Mouse (Mus musculus): ENCODE results near the gene Esrrb. TPM values are rescaled to one million over a fixed set of nuclear protein-coding genes. Genes with fewer than 3 reads are reported as not detected.

Gene Esrrb
- polyA plus RNA-seq, 1 experiment from 2014 or later: 0.67 TPM

DNA sequence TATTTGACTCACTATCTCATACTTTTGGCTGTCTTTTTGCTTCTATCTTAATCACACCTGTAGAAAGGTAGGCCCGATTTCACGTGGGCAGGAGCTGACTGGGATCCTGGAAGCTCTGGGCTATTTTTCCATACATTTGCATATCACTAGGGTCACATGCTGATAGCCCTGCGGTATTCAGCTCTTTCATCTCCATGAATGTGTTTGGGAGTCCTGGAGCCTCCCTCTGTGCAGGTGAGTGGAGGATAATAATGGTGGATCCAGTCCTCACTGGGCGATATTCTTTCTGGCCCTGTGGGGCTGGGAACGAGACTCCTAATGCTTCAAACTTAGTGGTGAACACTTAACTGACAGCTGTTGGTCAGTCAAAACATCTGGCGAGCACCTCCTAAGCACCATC is 110.0 kb downstream of the Esrrb start:
- no peaks in the 10 kb centered on the region for H3K36me3 ChIP-seq
- H3K27ac ChIP-seq: no peak overlapping the region
- H3K4me1 ChIP-seq: 0 out of 2 replicates have a peak, but pooled peaks cover 3% of the 10 kb centered on the region
- H3K4me3 ChIP-seq: no peak overlapping the region
- H3K9ac ChIP-seq: no peak overlapping the region
- H3K27me3 ChIP-seq: no peaks in the 10 kb centered on the region
- H3K4me2 ChIP-seq: no peak overlapping the region
- H3K9me3 ChIP-seq: no peaks in the 10 kb centered on the region
- 58% methylated on average over 6 of the region's 6 CpGs for WGBS
- ATAC-seq (ENCODE audit: insufficient number of reproducible peaks, low FRiP score, low TSS enrichment, low read depth): no peak

DNA sequence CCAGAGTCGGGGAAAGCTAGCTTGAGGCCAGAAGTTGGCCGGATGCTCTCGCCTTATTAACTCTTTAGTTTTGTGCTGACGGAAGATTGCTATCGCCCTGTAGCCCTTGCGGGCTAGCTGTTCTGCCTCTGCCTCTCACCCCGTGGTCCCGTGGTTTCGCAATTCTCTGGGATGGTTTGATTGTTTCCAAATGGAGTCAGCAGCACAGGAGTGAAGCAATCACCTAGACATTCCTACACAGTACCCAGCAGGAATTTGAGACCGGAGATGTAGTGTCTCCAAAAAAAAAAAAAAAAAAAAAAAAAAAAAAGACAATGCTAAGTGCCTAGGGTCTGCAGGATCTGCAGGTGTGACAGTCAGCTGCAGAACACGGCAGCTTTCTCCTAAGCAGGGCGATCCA is 112.7 kb downstream of the Esrrb start:
- 39% methylated on average over 12 of the region's 12 CpGs for WGBS
- no peak overlapping the region for H3K4me2 ChIP-seq
- H3K4me1 ChIP-seq: 0 out of 2 replicates have a peak, but pooled peaks cover 6% of the 10 kb centered on the region
- H3K27me3 ChIP-seq: no peaks in the 10 kb centered on the region
- H3K36me3 ChIP-seq: no peaks in the 10 kb centered on the region
- no peak overlapping the region for H3K4me3 ChIP-seq
- no peak overlapping the region for H3K27ac ChIP-seq
- H3K9me3 ChIP-seq: no peaks in the 10 kb centered on the region
- H3K9ac ChIP-seq: no peak overlapping the region
- ATAC-seq (ENCODE audit: insufficient number of reproducible peaks, low FRiP score, low TSS enrichment, low read depth): no peak

DNA sequence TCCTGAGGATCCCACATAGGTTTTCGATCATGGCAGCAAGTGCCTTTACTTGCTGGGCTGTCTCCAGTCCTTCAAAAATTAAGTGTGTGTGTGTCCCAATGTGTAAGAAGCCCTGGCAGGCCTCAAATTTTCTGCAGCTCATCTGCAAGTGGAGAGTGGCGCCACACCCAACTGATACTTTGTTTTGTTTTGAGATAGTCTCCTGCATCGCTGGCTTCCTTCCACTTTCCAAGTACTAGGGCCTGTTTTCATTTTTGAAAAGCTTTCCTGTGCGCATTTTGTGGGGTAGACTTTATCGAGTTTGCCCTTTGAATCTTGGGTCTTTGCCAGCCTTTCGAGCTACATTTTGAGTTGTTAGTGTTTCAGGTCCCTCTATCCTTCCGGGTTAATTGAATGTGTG is 115.1 kb downstream of the Esrrb start:
- no peaks in the 10 kb centered on the region for H3K9me3 ChIP-seq
- H3K4me1 ChIP-seq: 0 out of 2 replicates have a peak, but pooled peaks cover 6% of the 10 kb centered on the region
- 60% methylated on average over 7 of the region's 7 CpGs for WGBS
- H3K9ac ChIP-seq: no peak overlapping the region
- no peak for ATAC-seq (ENCODE audit: insufficient number of reproducible peaks, low FRiP score, low TSS enrichment, low read depth)
- no peak overlapping the region for H3K4me2 ChIP-seq
- H3K27me3 ChIP-seq: no peaks in the 10 kb centered on the region
- no peaks in the 10 kb centered on the region for H3K36me3 ChIP-seq
- H3K4me3 ChIP-seq: no peak overlapping the region
- no peak overlapping the region for H3K27ac ChIP-seq

DNA sequence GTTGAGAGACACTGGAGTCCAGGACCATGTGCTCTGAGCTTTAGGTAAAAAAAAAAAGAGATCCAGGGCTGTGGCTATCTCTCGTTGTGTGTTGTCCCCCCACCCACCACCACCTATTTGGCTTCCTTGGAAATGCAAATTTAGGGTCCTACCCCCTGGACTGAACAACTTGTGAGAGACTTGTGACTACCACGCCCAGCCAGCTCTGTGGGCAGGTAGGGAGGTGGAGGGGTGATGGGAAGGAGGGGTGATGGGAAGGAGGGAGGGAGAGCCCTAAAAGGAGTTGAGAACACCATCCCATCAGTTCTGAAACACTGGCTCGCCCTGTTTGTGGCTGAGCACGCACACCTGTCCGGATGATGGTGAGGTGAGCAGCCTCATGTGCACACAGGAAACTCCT is 118.0 kb downstream of the Esrrb start:
- no peak overlapping the region for H3K4me2 ChIP-seq
- H3K9me3 ChIP-seq: no peaks in the 10 kb centered on the region
- no peaks in the 10 kb centered on the region for H3K27me3 ChIP-seq

DNA sequence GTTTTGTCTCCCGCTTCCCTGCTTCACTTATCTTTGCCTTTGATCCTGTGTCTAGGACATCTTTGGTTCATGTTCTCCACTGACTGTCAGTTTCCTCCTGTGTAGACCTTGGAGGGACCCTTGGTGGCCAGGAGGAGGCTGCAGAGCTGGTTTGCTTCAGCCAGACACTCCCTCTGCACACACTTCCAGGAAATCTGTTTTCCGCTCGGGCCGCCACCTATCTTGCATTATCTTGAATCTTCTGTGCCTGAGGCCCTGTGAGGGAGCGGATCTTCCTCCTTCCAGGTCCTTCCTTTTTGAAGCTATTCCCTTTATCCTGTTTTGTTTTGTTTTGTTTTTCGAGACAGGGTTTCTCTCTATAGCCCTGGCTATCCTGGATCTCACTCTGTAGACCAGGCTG is 121.1 kb downstream of the Esrrb start:
- no peak for ATAC-seq (ENCODE audit: insufficient number of reproducible peaks, low FRiP score, low TSS enrichment, low read depth)
- WGBS: 77% methylated on average over 6 of the region's 6 CpGs
- peaks cover 8% of the 10 kb centered on the region; the same call in 1 of the 2 replicates for H3K4me1 ChIP-seq

More for the DNA sequence above, 118.0 kb downstream of the Esrrb start:
- Histone ChIP-seq H3K4me1 (peaks cover 11% of the 10 kb centered on the region; the same call in 1 of the 2 replicates), H3K4me3 (no peak overlapping the region), H3K9ac (no peak overlapping the region), H3K36me3 (no peaks in the 10 kb centered on the region), H3K27ac (no peak overlapping the region)
- WGBS: 81% methylated on average over 5 of the region's 5 CpGs
- ATAC-seq (ENCODE audit: insufficient number of reproducible peaks, low FRiP score, low TSS enrichment, low read depth): no peak

DNA sequence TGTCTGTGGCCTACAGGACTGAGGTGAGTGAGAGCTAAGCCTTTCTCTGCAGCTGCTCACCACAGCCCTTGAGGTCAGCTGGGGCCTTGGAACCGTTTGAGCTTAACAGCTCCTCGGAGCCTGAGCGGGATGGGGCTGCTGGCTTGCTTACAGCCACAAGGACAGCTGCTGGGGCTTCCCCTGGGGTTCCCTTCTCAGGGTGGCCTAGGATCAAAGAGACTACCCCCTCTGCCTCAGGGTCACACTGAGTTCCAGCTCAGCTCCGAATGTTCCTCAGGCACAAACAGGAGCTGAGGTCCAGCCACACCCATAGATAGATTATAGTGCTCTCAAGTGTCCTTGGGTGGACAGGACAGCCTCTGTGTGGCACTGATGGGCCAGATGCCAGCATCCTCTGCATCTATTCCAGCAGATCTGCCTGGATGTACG is 122.5 kb downstream of the Esrrb start:
- Histone ChIP-seq H3K9me3 (no peaks in the 10 kb centered on the region), H3K9ac (no peak overlapping the region), H3K4me3 (no peak overlapping the region), H3K27me3 (no peaks in the 10 kb centered on the region), H3K4me1 (peaks cover 8% of the 10 kb centered on the region; the same call in 1 of the 2 replicates), H3K27ac (no peak overlapping the region), H3K36me3 (no peaks in the 10 kb centered on the region), H3K4me2 (no peak overlapping the region)
- 33% methylated on average over 5 of the region's 5 CpGs for WGBS
- ATAC-seq (ENCODE audit: insufficient number of reproducible peaks, low FRiP score, low TSS enrichment, low read depth): peak; percentile 43; the same call in 1 of the 2 replicates

More for the DNA sequence above, 121.1 kb downstream of the Esrrb start:
- Histone ChIP-seq H3K36me3 (no peaks in the 10 kb centered on the region), H3K9me3 (no peaks in the 10 kb centered on the region), H3K4me3 (no peak overlapping the region), H3K9ac (no peak overlapping the region), H3K4me2 (no peak overlapping the region), H3K27ac (no peak overlapping the region), H3K27me3 (no peaks in the 10 kb centered on the region)

DNA sequence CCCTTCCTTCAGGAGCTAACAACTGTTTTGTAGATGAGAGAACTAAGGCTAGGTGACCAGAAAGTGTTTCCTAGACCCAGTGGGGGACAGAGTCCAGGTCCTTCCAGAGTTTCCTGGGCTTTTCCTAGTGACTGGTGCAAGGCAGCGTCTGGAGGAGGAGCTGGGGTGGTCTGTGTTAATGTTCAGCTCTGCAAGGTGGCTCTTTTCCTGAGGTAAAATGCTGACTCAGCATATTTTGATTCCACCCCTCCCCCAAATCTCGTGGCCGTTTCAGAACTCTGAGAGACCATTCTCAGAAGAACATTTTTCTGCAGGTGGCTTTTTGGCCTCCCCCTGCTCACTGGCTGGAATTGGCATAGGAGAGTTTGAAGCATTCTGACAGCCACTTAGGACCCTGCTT is 127.1 kb downstream of the Esrrb start:
- H3K27ac ChIP-seq: no peak overlapping the region
- H3K9ac ChIP-seq: no peak overlapping the region
- WGBS: 59% methylated on average over 3 of the region's 3 CpGs
- no peaks in the 10 kb centered on the region for H3K9me3 ChIP-seq
- H3K27me3 ChIP-seq: no peaks in the 10 kb centered on the region
- peaks cover 21% of the 10 kb centered on the region for H3K4me1 ChIP-seq
- no peak overlapping the region for H3K4me3 ChIP-seq
- ATAC-seq (ENCODE audit: insufficient number of reproducible peaks, low FRiP score, low TSS enrichment, low read depth): no peak
- no peaks in the 10 kb centered on the region for H3K36me3 ChIP-seq
- no peak overlapping the region for H3K4me2 ChIP-seq

DNA sequence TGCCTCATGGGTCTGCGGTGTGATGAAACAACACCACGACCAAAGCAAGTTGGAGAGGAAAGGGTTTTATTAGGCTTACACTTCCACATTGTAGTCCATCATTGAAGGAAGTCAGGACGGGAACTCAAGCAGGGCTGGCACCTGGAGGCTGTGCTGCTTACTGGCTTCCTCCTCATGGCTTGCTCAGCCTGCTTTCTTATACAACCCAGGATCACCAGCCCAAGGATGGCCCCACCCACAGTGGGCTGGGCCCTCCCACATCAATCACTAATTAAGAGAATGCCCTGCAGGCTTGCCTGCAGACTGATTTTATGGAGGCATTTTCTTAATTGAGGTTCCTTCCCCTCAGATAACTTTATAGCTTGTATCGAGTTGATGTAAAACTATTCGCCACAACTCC is 129.1 kb downstream of the Esrrb start:
- H3K4me1 ChIP-seq: peaks cover 20% of the 10 kb centered on the region
- H3K9ac ChIP-seq: no peak overlapping the region
- no peak overlapping the region for H3K27ac ChIP-seq
- 53% methylated on average over 5 of the region's 5 CpGs for WGBS
- no peaks in the 10 kb centered on the region for H3K36me3 ChIP-seq
- H3K9me3 ChIP-seq: no peaks in the 10 kb centered on the region
- no peaks in the 10 kb centered on the region for H3K27me3 ChIP-seq
- H3K4me2 ChIP-seq: no peak overlapping the region
- no peak for ATAC-seq (ENCODE audit: insufficient number of reproducible peaks, low FRiP score, low TSS enrichment, low read depth)
- H3K4me3 ChIP-seq: no peak overlapping the region

DNA sequence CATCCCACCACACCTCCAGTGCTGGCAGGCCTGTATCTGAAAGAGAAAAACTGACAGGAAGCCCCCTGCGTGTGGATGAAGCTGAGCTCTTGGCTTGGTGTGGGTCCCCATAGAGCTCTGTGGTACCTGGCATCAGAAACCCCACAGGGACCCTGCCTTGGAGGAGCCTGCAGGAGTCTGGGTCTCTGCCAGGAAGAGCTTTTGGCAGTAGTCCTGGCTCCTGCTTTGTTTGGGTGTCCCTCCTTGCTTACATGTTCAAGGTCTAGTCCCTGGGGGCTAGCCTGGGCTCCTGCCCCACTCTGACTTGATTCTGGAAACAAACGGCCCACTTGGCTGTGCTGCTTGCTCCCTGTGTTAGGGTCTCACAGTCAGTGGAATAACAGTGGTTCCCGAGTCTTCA is 130.6 kb downstream of the Esrrb start:
- no peak for ATAC-seq (ENCODE audit: insufficient number of reproducible peaks, low FRiP score, low TSS enrichment, low read depth)
- WGBS: 58% methylated on average over 3 of the region's 3 CpGs
- no peak overlapping the region for H3K27ac ChIP-seq
- H3K4me3 ChIP-seq: no peak overlapping the region
- H3K27me3 ChIP-seq: no peaks in the 10 kb centered on the region
- H3K36me3 ChIP-seq: no peaks in the 10 kb centered on the region
- H3K4me1 ChIP-seq: peaks cover 20% of the 10 kb centered on the region
- no peaks in the 10 kb centered on the region for H3K9me3 ChIP-seq
- H3K4me2 ChIP-seq: no peak overlapping the region
- H3K9ac ChIP-seq: no peak overlapping the region

DNA sequence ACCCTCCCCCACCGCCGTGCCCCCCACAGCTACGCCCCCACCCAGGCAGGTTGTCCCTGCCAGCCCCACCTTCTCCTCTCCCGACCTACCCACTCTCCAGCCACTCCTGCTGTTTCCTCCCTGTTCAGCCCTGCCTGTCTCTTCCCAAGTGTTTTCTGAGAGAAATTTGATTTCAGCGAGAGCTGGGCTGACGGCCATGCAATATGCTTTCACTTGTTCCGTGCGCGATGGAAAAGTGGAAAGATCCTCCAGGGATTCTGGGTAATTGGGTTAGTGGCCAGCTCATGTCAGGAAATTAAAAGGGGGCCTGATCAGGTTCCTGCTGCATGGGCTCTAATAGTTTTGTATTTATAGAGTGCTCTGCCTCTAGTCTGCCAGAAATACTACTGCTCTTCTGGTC is 131.9 kb downstream of the Esrrb start:
- Histone ChIP-seq H3K9ac (no peak overlapping the region), H3K4me3 (no peak overlapping the region), H3K27me3 (no peaks in the 10 kb centered on the region), H3K9me3 (no peaks in the 10 kb centered on the region), H3K27ac (peak overlapping the region; percentile 54), H3K4me1 (peaks cover 20% of the 10 kb centered on the region), H3K36me3 (no peaks in the 10 kb centered on the region), H3K4me2 (peak overlapping the region; percentile 34)
- ATAC-seq (ENCODE audit: insufficient number of reproducible peaks, low FRiP score, low TSS enrichment, low read depth): peak; percentile 82
- 4% methylated on average over 9 of the region's 9 CpGs for WGBS

DNA sequence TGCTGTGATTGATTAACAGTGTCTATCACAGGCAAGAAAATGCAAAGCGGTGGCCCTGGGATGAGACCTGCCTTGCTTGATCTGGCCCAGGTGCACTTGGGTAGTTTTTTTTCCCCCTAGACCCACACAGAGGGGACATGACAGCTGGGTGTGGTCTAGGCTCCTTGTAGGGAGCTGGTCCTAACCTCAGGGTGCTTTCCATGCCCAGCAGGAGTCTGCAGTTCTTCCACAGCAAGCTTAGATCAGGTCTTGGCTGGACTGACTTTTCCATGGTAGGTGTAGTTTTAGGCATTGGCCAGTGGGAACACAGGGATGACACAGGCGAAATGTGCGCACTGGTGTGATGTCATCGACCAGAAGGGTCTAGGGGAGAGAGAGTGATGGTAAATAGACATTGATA is 136.2 kb downstream of the Esrrb start:
- no peak overlapping the region for H3K9ac ChIP-seq
- no peak overlapping the region for H3K4me2 ChIP-seq
- H3K4me1 ChIP-seq: peaks cover 21% of the 10 kb centered on the region
- ATAC-seq (ENCODE audit: insufficient number of reproducible peaks, low FRiP score, low TSS enrichment, low read depth): no peak
- H3K27ac ChIP-seq: no peak overlapping the region
- 92% methylated on average over 4 of the region's 4 CpGs for whole genome bisulfite sequencing
- H3K36me3 ChIP-seq: no peaks in the 10 kb centered on the region
- H3K4me3 ChIP-seq: no peak overlapping the region
- H3K27me3 ChIP-seq: no peaks in the 10 kb centered on the region
- no peaks in the 10 kb centered on the region for H3K9me3 ChIP-seq

DNA sequence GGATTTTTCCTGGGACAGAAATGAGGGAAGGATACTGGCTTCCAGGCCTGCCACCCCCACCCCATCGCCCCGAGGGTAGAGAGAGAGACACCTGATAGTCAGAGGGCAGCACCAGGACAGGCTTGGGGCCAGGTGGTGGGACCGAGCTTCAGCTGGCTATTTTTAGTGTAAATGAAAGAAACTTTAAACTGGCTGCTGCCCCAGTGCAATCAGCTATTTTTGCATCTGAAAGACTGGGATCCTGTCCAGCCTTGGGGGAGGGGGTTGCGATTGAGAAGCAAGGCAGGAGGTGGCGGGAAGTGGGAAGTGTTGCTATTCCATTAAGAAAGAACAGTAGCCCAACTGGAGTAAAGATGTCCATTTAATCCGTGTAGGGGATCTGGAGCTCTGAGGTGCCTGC is 137.8 kb downstream of the Esrrb start:
- Histone ChIP-seq H3K9me3 (no peaks in the 10 kb centered on the region), H3K4me1 (peaks cover 8% of the 10 kb centered on the region), H3K27ac (peak overlapping the region; percentile 24; the same call in 1 of the 2 replicates), H3K9ac (no peak overlapping the region), H3K36me3 (no peaks in the 10 kb centered on the region), H3K4me2 (0 out of 2 replicates have a peak overlapping the region, but pooled peaks have one; percentile 14), H3K27me3 (no peaks in the 10 kb centered on the region), H3K4me3 (no peak overlapping the region)
- no peak for ATAC-seq (ENCODE audit: insufficient number of reproducible peaks, low FRiP score, low TSS enrichment, low read depth)
- WGBS: 15% methylated on average over 6 of the region's 6 CpGs

DNA sequence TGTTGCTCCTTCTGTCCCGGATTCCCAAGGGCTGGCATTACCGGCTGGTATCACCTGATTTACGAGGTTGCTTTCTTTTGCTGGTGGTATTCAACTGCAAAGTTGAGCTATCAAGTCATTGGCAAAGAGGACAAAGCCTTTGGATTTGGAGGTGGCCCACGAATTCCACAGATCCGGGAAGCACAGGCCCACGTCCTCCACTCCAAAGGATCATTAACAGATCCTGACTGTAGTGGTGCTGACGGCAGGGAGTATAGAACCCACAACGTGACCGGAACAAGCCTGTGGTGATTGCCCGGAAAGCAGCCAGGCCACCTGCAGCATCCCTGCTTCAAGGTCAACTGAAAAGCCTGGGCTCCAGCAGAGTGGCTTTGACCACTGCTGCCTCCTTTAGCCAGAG is 140.8 kb downstream of the Esrrb start:
- Histone ChIP-seq H3K27ac (no peak overlapping the region), H3K9me3 (no peaks in the 10 kb centered on the region), H3K4me2 (no peak overlapping the region), H3K27me3 (no peaks in the 10 kb centered on the region), H3K36me3 (no peaks in the 10 kb centered on the region), H3K4me1 (peaks cover 8% of the 10 kb centered on the region), H3K4me3 (no peak overlapping the region), H3K9ac (no peak overlapping the region)
- 73% methylated on average over 10 of the region's 10 CpGs for WGBS
- ATAC-seq (ENCODE audit: insufficient number of reproducible peaks, low FRiP score, low TSS enrichment, low read depth): no peak

All from limb, embryonic 15.5 days (tissue).